Mouse (Mus musculus): Measurements from ENCODE around the gene Plk5. TPM values are rescaled to one million over a fixed set of nuclear protein-coding genes. Genes with fewer than 3 reads are reported as not detected.

Gene Plk5
- total and polyA plus RNA-seq, 3 experiments = 0.14 to 1.5 (median 0.45) TPM

Small RNAs within 50 kb of the gene (microRNA-seq; reads per million reads assigned to microRNA genes)
- gene Gm22721 = 0 reads per million in 2 experiments

Other genes starting within 250 kb of the Plk5 start
- 100 to 1,000 TPM; 153 to 156 TPM for gene Stk11, start 240.7 kb upstream of the Plk5 start, total RNA-seq (2021)
- gene Stk11, start 240.7 kb upstream of the Plk5 start, polyA plus RNA-seq (2012; rRNA removed) = 151 and 159 TPM in 2 replicates
- 100 to 1,000 TPM; 654 to 778 TPM for gene Atp5d, start 217.8 kb upstream of the Plk5 start, total RNA-seq (2021)
- gene Atp5d, start 217.8 kb upstream of the Plk5 start, polyA plus RNA-seq (2012; rRNA removed) = 5,895 and 6,727 TPM in 2 replicates
- 100 to 1,000 TPM in 1 of 2 experiments, 10 to 100 TPM in 1; 74.5 to 118 TPM for gene Cbarp, start 215.6 kb upstream of the Plk5 start, total RNA-seq (2021)
- gene Cbarp, start 215.6 kb upstream of the Plk5 start, polyA plus RNA-seq (2012; rRNA removed) = 84.3 and 84.6 TPM in 2 replicates
- gene Midn, start 208.2 kb upstream of the Plk5 start, total RNA-seq (2021) = 100 to 1,000 TPM in 1 of 2 experiments, 10 to 100 TPM in 1; 75.8 to 115 TPM
- gene Midn, start 208.2 kb upstream of the Plk5 start, polyA plus RNA-seq (2012; rRNA removed) = 233 and 269 TPM in 2 replicates
- 10 to 100 TPM; 30.6 to 77.0 TPM for gene Cirbp, start 190.5 kb upstream of the Plk5 start, total RNA-seq (2021)
- gene Cirbp, start 190.5 kb upstream of the Plk5 start, polyA plus RNA-seq (2012; rRNA removed) = 108 and 152 TPM in 2 replicates
- 10 to 100 TPM; 14.0 to 21.7 TPM for gene 1600002K03Rik, start 183.5 kb upstream of the Plk5 start, total RNA-seq (2021)
- gene 1600002K03Rik, start 183.5 kb upstream of the Plk5 start, polyA plus RNA-seq (2012; rRNA removed) = 25.9 and 34.5 TPM in 2 replicates
- 1 to 10 TPM; 1.8 to 5.2 TPM for gene Efna2, start 177.0 kb upstream of the Plk5 start, total RNA-seq (2021)
- gene Efna2, start 177.0 kb upstream of the Plk5 start, polyA plus RNA-seq (2012; rRNA removed) = 10.2 and 15.6 TPM in 2 replicates
- 10 to 100 TPM; 13.5 to 24.4 TPM for gene Mum1, start 130.0 kb upstream of the Plk5 start, total RNA-seq (2021)
- gene Mum1, start 130.0 kb upstream of the Plk5 start, polyA plus RNA-seq (2012; rRNA removed) = 23.0 and 24.6 TPM in 2 replicates
- gene Ndufs7, start 107.3 kb upstream of the Plk5 start, total RNA-seq (2021) = 100 to 1,000 TPM; 295 to 337 TPM
- 1,122 and 1,204 TPM in 2 replicates for gene Ndufs7, start 107.3 kb upstream of the Plk5 start, polyA plus RNA-seq (2012; rRNA removed)
- 100 to 1,000 TPM; 246 to 281 TPM for gene Gamt, start 95.4 kb upstream of the Plk5 start, total RNA-seq (2021)
- gene Gamt, start 95.4 kb upstream of the Plk5 start, polyA plus RNA-seq (2012; rRNA removed) = 820 and 833 TPM in 2 replicates
- gene Dazap1, start 95.0 kb upstream of the Plk5 start, total RNA-seq (2021) = 100 to 1,000 TPM in 1 of 2 experiments, 10 to 100 TPM in 1; 72.1 to 101 TPM
- 102 and 119 TPM in 2 replicates for gene Dazap1, start 95.0 kb upstream of the Plk5 start, polyA plus RNA-seq (2012; rRNA removed)
- gene Rps15, start 64.0 kb upstream of the Plk5 start, total RNA-seq (2021) = 1,000 to 10,000 TPM; 1,320 to 1,332 TPM
- 1,020 and 1,031 TPM in 2 replicates for gene Rps15, start 64.0 kb upstream of the Plk5 start, polyA plus RNA-seq (2012; rRNA removed)
- gene Apc2, start 60.5 kb upstream of the Plk5 start, total RNA-seq (2021) = 1 to 10 TPM in 1 of 2 experiments, under 1 TPM in 1; 0.72 to 3.0 TPM
- 2.5 and 4.0 TPM in 2 replicates for gene Apc2, start 60.5 kb upstream of the Plk5 start, polyA plus RNA-seq (2012; rRNA removed)
- 10 to 100 TPM; 21.6 to 32.5 TPM for gene 2310011J03Rik, start 35.9 kb upstream of the Plk5 start, total RNA-seq (2021)
- 57.0 and 61.7 TPM in 2 replicates for gene 2310011J03Rik, start 35.9 kb upstream of the Plk5 start, polyA plus RNA-seq (2012; rRNA removed)
- gene Pcsk4, start 27.0 kb upstream of the Plk5 start, total RNA-seq (2021) = 1 to 10 TPM; 1.8 to 3.4 TPM
- gene Pcsk4, start 27.0 kb upstream of the Plk5 start, polyA plus RNA-seq (2012; rRNA removed) = 15.9 and 19.6 TPM in 2 replicates
- gene Reep6, start 26.5 kb upstream of the Plk5 start, total RNA-seq (2021) = 10 to 100 TPM; 11.1 to 15.6 TPM
- gene Reep6, start 26.5 kb upstream of the Plk5 start, polyA plus RNA-seq (2012; rRNA removed) = 11.3 and 15.7 TPM in 2 replicates
- 10 to 100 TPM in 1 of 2 experiments, 1 to 10 TPM in 1; 8.0 to 10.3 TPM for gene Adamtsl5, start 8.0 kb upstream of the Plk5 start, total RNA-seq (2021)
- 35.1 and 41.5 TPM in 2 replicates for gene Adamtsl5, start 8.0 kb upstream of the Plk5 start, polyA plus RNA-seq (2012; rRNA removed)
- 10 to 100 TPM; 19.2 to 19.5 TPM for gene Mex3d, start 31.2 kb downstream of the Plk5 start, total RNA-seq (2021)
- gene Mex3d, start 31.2 kb downstream of the Plk5 start, polyA plus RNA-seq (2012; rRNA removed) = 60.7 and 61.5 TPM in 2 replicates
- gene Mbd3, start 43.1 kb downstream of the Plk5 start, total RNA-seq (2021) = 100 to 1,000 TPM; 125 to 146 TPM
- gene Mbd3, start 43.1 kb downstream of the Plk5 start, polyA plus RNA-seq (2012; rRNA removed) = 158 and 165 TPM in 2 replicates
- gene Uqcr11, start 50.4 kb downstream of the Plk5 start, total RNA-seq (2021) = 1,000 to 10,000 TPM in 1 of 2 experiments, 100 to 1,000 TPM in 1; 714 to 1,027 TPM
- gene Uqcr11, start 50.4 kb downstream of the Plk5 start, polyA plus RNA-seq (2012; rRNA removed) = 2,955 and 2,958 TPM in 2 replicates
- 10 to 100 TPM; 46.6 to 55.4 TPM for gene Tcf3, start 77.2 kb downstream of the Plk5 start, total RNA-seq (2021)
- gene Tcf3, start 77.2 kb downstream of the Plk5 start, polyA plus RNA-seq (2012; rRNA removed) = 148 and 152 TPM in 2 replicates
- not detected for gene Onecut3, start 138.4 kb downstream of the Plk5 start, total RNA-seq (2021)
- gene Onecut3, start 138.4 kb downstream of the Plk5 start, polyA plus RNA-seq (2012; rRNA removed) = not detected in 2 replicates
- gene Atp8b3, start 182.7 kb downstream of the Plk5 start, total RNA-seq (2021) = 1 to 10 TPM in 1 of 2 experiments, under 1 TPM in 1; 0.52 to 1.1 TPM
- 0.16 and 0.21 TPM in 2 replicates for gene Atp8b3, start 182.7 kb downstream of the Plk5 start, polyA plus RNA-seq (2012; rRNA removed)
- 10 to 100 TPM; 37.1 to 41.8 TPM for gene Rexo1, start 205.1 kb downstream of the Plk5 start, total RNA-seq (2021)
- 88.8 and 105 TPM in 2 replicates for gene Rexo1, start 205.1 kb downstream of the Plk5 start, polyA plus RNA-seq (2012; rRNA removed)
- 10 to 100 TPM in 1 of 2 experiments, 1 to 10 TPM in 1; 9.6 to 10.6 TPM for gene Klf16, start 220.9 kb downstream of the Plk5 start, total RNA-seq (2021)
- 39.5 and 48.0 TPM in 2 replicates for gene Klf16, start 220.9 kb downstream of the Plk5 start, polyA plus RNA-seq (2012; rRNA removed)
- gene Abhd17a, start 233.9 kb downstream of the Plk5 start, total RNA-seq (2021) = 100 to 1,000 TPM in 1 of 2 experiments, 10 to 100 TPM in 1; 86.5 to 104 TPM
- gene Abhd17a, start 233.9 kb downstream of the Plk5 start, polyA plus RNA-seq (2012; rRNA removed) = 613 and 625 TPM in 2 replicates
- gene Scamp4, start 246.4 kb downstream of the Plk5 start, total RNA-seq (2021) = 10 to 100 TPM; 55.9 to 68.7 TPM
- 161 and 190 TPM in 2 replicates for gene Scamp4, start 246.4 kb downstream of the Plk5 start, polyA plus RNA-seq (2012; rRNA removed)
- 1 to 10 TPM; 2.0 to 4.0 TPM for gene Adat3, start 246.4 kb downstream of the Plk5 start, total RNA-seq (2021)
- 31.5 and 33.0 TPM in 2 replicates for gene Adat3, start 246.4 kb downstream of the Plk5 start, polyA plus RNA-seq (2012; rRNA removed)
- 1 to 10 TPM; 1.3 to 1.4 TPM for gene Gm49322, start 249.6 kb downstream of the Plk5 start, total RNA-seq (2021)
- gene Gm49322, start 249.6 kb downstream of the Plk5 start, polyA plus RNA-seq (2012; rRNA removed) = 2.2 and 2.3 TPM in 2 replicates

All from adrenal gland, adult 2 months (tissue).